Mouse (Mus musculus): Measurements from ENCODE around the gene Slamf8. TPM values are rescaled to one million over a fixed set of nuclear protein-coding genes. Genes with fewer than 3 reads are reported as not detected.

Gene Slamf8
- polyA plus RNA-seq, 1 experiment from 2014 or later: 0.27 TPM

- ATAC-seq: no peak
- H3K4me3 ChIP-seq (ENCODE audit: low read depth, low read length): no peak overlapping the region
- no peak overlapping the region for H3K4me2 ChIP-seq (replicated peaks; ENCODE audit: low read depth)
- no peak overlapping the region for H3K9ac ChIP-seq (ENCODE audit: low read depth, low read length)
- H3K9me3 ChIP-seq (ENCODE audit: control insufficient read depth): no peaks in the 10 kb centered on the region
- 68% methylated on average over 3 of the region's 3 CpGs for WGBS
- peaks cover 5% of the 10 kb centered on the region for H3K27me3 ChIP-seq (replicated peaks; ENCODE audit: control insufficient read depth, insufficient read depth, low read length)
- no peak for TF ChIP-seq CTCF (IDR thresholded peaks at IDR 0.05; ENCODE audit: low read depth)
- H3K36me3 ChIP-seq (ENCODE audit: control insufficient read depth, insufficient read depth): no peaks in the 10 kb centered on the region
- peaks cover 5% of the 10 kb centered on the region; the same call in 1 of the 2 replicates for H3K4me1 ChIP-seq (replicated peaks; ENCODE audit: control insufficient read depth, insufficient read depth, low read length)
- no peak overlapping the region for H3K27ac ChIP-seq (ENCODE audit: low read depth, low read length)
These were observed 24.2 kb downstream of the Slamf8 start for GRCm38 (mm10) chr1:172566131-172566530.

DNA sequence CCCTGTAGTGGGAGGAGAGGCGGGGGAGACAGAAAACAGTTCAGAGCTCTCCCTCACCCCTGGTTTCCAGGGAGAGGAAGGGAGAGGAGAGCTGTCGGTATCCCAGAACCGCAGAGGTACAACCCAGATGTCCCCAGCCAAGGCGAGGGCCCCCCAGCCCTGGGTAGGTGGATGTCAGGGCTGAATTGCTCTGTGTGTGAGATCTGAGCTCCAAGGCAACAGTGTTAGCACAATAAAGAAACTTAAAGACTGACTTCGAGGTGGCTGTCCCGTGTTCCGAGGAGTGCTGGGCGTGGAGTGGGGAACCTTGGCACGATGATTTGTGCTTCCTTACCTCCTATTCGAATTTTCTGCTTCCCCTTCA is 26.9 kb downstream of the Slamf8 start:
- no peak for ATAC-seq
- Histone ChIP-seq H3K4me2 (replicated peaks; ENCODE audit: low read depth) (peak overlapping the region; percentile 97), H3K27ac (ENCODE audit: low read depth, low read length) (no peak overlapping the region), H3K4me1 (replicated peaks; ENCODE audit: control insufficient read depth, insufficient read depth, low read length) (peaks cover 5% of the 10 kb centered on the region; the same call in 1 of the 2 replicates), H3K9me3 (ENCODE audit: control insufficient read depth) (no peaks in the 10 kb centered on the region), H3K9ac (ENCODE audit: low read depth, low read length) (peak overlapping the region; percentile 45), H3K4me3 (ENCODE audit: low read depth, low read length) (peak overlapping the region; percentile 54), H3K36me3 (ENCODE audit: control insufficient read depth, insufficient read depth) (no peaks in the 10 kb centered on the region), H3K27me3 (replicated peaks; ENCODE audit: control insufficient read depth, insufficient read depth, low read length) (peaks cover 5% of the 10 kb centered on the region)
- no peak for TF ChIP-seq CTCF (IDR thresholded peaks at IDR 0.05; ENCODE audit: low read depth)
- 4% methylated on average over 10 of the region's 10 CpGs for WGBS

DNA sequence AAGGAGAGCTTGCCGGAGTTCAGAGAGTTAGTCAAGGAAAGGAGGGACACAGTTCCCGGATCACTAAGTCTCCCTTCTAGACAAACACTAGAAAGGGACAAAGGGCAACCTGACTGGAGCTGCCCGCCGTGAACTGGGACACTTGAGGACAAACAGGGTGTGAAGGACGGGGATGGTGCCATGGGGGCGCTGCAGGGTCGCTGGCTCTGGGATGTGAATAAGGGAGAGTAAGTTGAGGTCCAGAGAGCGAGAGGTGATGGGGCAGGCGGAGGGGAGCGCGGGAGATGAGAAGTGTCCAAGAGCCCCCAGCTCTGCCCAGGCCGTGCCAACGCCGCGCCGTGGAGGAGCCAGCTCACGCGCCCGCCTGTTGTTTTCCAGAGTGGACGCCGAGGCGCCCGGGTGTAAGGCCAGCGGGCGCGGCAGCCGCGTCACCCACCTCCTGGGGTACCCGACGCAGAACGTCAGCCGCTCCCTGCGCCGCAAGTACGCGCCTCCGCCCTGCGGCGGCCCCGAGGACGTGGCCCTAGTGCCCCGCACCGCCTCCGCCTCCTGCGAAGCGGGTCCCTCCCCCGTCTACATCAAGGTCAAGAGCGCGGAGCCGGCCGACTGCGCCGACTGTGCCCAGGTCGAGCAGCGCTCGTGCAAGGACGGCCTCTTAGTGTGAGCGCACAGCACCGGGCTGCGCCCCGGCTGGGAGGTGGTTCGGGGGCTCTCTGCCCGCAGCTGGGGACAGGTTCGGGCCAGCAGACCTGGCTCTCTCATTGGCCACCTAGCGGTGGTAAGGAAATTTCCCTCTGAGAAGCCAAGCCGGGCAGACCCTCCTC is 27.5 kb downstream of the Slamf8 start:
- Histone ChIP-seq H3K4me3 (ENCODE audit: low read depth, low read length) (peak overlapping the region; percentile 54), H3K9me3 (ENCODE audit: control insufficient read depth) (no peaks in the 10 kb centered on the region), H3K27ac (ENCODE audit: low read depth, low read length) (peak overlapping the region; percentile 69), H3K9ac (ENCODE audit: low read depth, low read length) (peak overlapping the region; percentile 45), H3K27me3 (replicated peaks; ENCODE audit: control insufficient read depth, insufficient read depth, low read length) (peaks cover 5% of the 10 kb centered on the region), H3K36me3 (ENCODE audit: control insufficient read depth, insufficient read depth) (no peaks in the 10 kb centered on the region), H3K4me1 (replicated peaks; ENCODE audit: control insufficient read depth, insufficient read depth, low read length) (peaks cover 5% of the 10 kb centered on the region; the same call in 1 of the 2 replicates), H3K4me2 (replicated peaks; ENCODE audit: low read depth) (peak overlapping the region; percentile 97)
- ATAC-seq: peak; percentile 90
- 0% methylated on average over 65 of the region's 66 CpGs for WGBS
- peak; percentile 79 for TF ChIP-seq CTCF (IDR thresholded peaks at IDR 0.05; ENCODE audit: low read depth)

DNA sequence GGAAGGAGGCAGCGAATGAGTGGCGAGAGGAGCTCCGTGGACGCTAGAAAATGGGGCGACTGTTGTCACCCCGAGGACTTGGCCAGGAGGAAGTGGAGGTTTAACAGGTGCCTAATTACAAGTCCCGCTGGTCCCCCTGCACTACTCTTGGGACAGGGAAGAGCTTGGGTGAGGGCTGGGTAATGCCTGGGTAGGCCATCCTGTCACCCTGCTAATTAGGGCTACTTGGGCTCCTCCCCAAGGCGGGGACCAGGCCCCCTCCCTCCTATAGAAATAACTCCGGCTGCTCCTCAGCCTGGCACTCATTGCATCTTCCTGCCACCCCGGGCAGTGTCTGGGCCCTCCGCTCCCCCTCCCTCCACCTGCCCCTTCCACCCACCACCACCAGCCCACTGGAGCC is 34.7 kb downstream of the Slamf8 start, which contains the start of gene Vsig8:
TSS of gene Vsig8 (plus strand) at position 301 of the 400 bp plus-strand sequence.
- 80% methylated on average over 11 of the region's 11 CpGs for WGBS
- ATAC-seq: no peak
- TF ChIP-seq CTCF (IDR thresholded peaks at IDR 0.05; ENCODE audit: low read depth): no peak

GRCm38 (mm10) chr1:172552623-172553022 is 37.7 kb downstream of the Slamf8 start:
- TF ChIP-seq CTCF (IDR thresholded peaks at IDR 0.05; ENCODE audit: low read depth): no peak
- H3K9me3 ChIP-seq (ENCODE audit: control insufficient read depth): no peaks in the 10 kb centered on the region
- H3K4me3 ChIP-seq (ENCODE audit: low read depth, low read length): no peak overlapping the region
- H3K27me3 ChIP-seq (replicated peaks; ENCODE audit: control insufficient read depth, insufficient read depth, low read length): no peaks in the 10 kb centered on the region
- no peak overlapping the region for H3K4me2 ChIP-seq (replicated peaks; ENCODE audit: low read depth)
- no peaks in the 10 kb centered on the region for H3K36me3 ChIP-seq (ENCODE audit: control insufficient read depth, insufficient read depth)
- no peak for ATAC-seq
- H3K9ac ChIP-seq (ENCODE audit: low read depth, low read length): no peak overlapping the region
- H3K27ac ChIP-seq (ENCODE audit: low read depth, low read length): no peak overlapping the region
- 72% methylated on average over 1 of the region's 1 CpGs for whole genome bisulfite sequencing
- 0 out of 2 replicates have a peak, but pooled peaks cover 12% of the 10 kb centered on the region for H3K4me1 ChIP-seq (replicated peaks; ENCODE audit: control insufficient read depth, insufficient read depth, low read length)

More for the DNA sequence above, 34.7 kb downstream of the Slamf8 start, which contains the start of gene Vsig8:
- Histone ChIP-seq H3K9ac (ENCODE audit: low read depth, low read length) (no peak within 1 kb of the TSS), H3K4me2 (replicated peaks; ENCODE audit: low read depth) (no peak within 1 kb of the TSS), H3K4me3 (ENCODE audit: low read depth, low read length) (no peak within 1 kb of the TSS), H3K36me3 (ENCODE audit: control insufficient read depth, insufficient read depth) (no peaks in the 10 kb centered on the region), H3K27me3 (replicated peaks; ENCODE audit: control insufficient read depth, insufficient read depth, low read length) (no peaks in the 10 kb centered on the region), H3K27ac (ENCODE audit: low read depth, low read length) (no peak within 1 kb of the TSS), H3K4me1 (replicated peaks; ENCODE audit: control insufficient read depth, insufficient read depth, low read length) (0 out of 2 replicates have a peak, but pooled peaks cover 5% of the 10 kb centered on the region), H3K9me3 (ENCODE audit: control insufficient read depth) (no peaks in the 10 kb centered on the region)

DNA sequence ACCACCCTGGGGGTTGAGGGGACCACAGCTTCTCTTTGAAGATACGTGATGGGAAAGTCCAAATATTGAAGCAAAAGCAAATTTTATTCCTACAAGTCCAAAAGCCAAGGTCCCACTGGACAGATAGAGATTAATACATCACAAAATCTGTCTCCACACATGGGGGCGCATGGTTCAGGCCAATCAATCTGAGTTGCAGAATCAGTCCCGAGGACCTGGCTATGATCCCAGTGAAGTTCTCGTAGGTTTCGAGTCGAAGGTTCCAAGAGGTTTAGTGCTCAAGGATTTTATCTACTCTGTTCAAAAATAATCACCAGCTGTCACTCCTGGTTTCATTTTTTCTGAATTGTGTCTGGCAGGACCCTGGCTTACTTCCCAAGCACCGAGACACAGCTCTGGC is 39.4 kb downstream of the Slamf8 start:
- Histone ChIP-seq H3K9ac (ENCODE audit: low read depth, low read length) (no peak overlapping the region), H3K36me3 (ENCODE audit: control insufficient read depth, insufficient read depth) (no peaks in the 10 kb centered on the region), H3K4me1 (replicated peaks; ENCODE audit: control insufficient read depth, insufficient read depth, low read length) (0 out of 2 replicates have a peak, but pooled peaks cover 12% of the 10 kb centered on the region), H3K4me2 (replicated peaks; ENCODE audit: low read depth) (peak overlapping the region; percentile 70), H3K9me3 (ENCODE audit: control insufficient read depth) (no peaks in the 10 kb centered on the region), H3K4me3 (ENCODE audit: low read depth, low read length) (peak overlapping the region; percentile 48; the same call in 1 of the 2 replicates), H3K27me3 (replicated peaks; ENCODE audit: control insufficient read depth, insufficient read depth, low read length) (no peaks in the 10 kb centered on the region), H3K27ac (ENCODE audit: low read depth, low read length) (no peak overlapping the region)
- TF ChIP-seq CTCF (IDR thresholded peaks at IDR 0.05; ENCODE audit: low read depth): no peak
- WGBS: 45% methylated on average over 7 of the region's 7 CpGs
- ATAC-seq: no peak

Data from intestine, postnatal 0 days (tissue).